Mouse (Mus musculus) gastrocnemius, postnatal 25 days (tissue): ENCODE data around the gene Efna3. TPM values are rescaled to one million over a fixed set of nuclear protein-coding genes. Genes with fewer than 3 reads are reported as not detected.

ENCODE experiments used
- DNase-seq: peaks from one replicate; pipeline ENCODE4 v3.0.0; 2022
- total RNA-seq, 2 experiments: library from RNA; stranded (reverse); gene quantifications; 1 replicate in 1 of 2; 2 replicates in 1 of 2; pipeline ENCODE4 v1.2.3; 2021

Efna3 gene
- total RNA-seq, 2 experiments from 2014 or later, result not detected

DNA sequence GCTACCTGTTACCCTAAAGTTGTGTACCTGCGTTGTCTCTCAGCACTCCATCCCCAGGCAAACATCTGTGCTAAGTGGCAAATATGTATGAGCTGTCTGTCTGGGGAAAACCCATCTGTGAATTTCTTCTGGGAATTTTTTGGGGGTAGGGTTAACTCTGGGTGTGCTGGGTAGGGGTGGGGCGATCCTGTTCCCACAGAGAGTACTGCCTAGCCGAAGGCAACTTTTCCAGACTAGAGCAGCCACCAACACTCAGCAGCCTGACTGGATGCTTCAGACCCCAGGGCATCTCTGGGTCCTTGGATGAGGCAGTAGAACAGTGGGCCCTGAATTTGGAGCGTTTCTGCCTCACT is 40.5 kb downstream of the Efna3 start:
- no peak for DNase-seq

- peak; percentile 71 for DNase-seq
These were observed 41.0 kb downstream of the Efna3 start for GRCm38 (mm10) chr3:89281579-89282290.

- DNase-seq, result peak; percentile 58
These were observed 41.9 kb downstream of the Efna3 start, which contains the start of gene Efna1 for GRCm38 (mm10) chr3:89280606-89281511. TSS of gene Efna1 (minus strand) at chr3:89281142.

GRCm38 (mm10) chr3:89280050-89280605 is 42.6 kb downstream of the Efna3 start:
- no peak for DNase-seq

- DNase-seq, result peak; percentile 88
These were observed 43.4 kb downstream of the Efna3 start for GRCm38 (mm10) chr3:89279153-89279890.

GRCm38 (mm10) chr3:89278643-89279042 is 44.1 kb downstream of the Efna3 start:
- no peak for DNase-seq

GRCm38 (mm10) chr3:89278107-89278506 is 44.7 kb downstream of the Efna3 start:
- DNase-seq, result peak; percentile 65

- peak; percentile 74 for DNase-seq
These were observed 45.3 kb downstream of the Efna3 start for GRCm38 (mm10) chr3:89277281-89278021.

DNA sequence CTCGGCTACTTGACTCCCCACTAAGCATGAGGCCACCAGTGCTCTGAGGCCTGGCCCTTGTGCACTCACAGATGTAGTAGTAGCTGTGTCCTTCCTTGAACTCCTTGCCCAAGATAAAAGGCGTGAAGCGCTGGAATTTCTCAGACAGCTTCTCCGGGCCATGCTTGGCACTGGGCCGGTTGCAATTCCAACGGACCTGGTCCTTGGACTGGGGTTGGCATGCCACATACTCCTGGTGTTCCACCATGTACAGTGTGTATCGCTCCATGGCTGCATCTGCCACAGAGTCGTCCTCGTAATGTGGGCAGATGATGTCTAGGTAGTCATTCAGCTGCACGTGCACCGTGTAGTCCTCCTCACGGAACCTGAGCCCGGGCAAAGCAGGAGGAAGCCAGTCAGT is 46.7 kb downstream of the Efna3 start:
- no peak for DNase-seq

GRCm38 (mm10) chr3:89271760-89272159 is 51.0 kb downstream of the Efna3 start:
- no peak for DNase-seq

DNA sequence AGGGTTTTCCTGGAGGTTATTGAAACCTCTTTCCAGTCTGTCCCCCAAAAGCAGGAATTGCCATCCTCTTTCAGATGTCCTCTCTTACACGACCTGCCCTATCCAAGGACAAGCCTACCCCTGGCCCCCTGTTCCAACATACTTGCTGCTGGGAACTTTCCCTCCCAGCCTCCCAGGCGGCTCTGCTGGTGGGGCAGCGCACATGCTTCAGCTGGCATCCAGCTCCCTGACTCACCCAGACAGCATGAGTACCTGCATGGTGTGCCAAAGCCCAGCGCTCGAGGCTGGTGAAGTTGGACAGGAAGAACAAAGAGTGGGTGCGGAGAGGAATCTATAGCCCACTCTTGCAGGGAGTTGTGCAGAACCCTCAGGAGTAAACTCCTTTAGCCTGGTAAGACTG is 51.9 kb downstream of the Efna3 start:
- peak; percentile 39 for DNase-seq

DNA sequence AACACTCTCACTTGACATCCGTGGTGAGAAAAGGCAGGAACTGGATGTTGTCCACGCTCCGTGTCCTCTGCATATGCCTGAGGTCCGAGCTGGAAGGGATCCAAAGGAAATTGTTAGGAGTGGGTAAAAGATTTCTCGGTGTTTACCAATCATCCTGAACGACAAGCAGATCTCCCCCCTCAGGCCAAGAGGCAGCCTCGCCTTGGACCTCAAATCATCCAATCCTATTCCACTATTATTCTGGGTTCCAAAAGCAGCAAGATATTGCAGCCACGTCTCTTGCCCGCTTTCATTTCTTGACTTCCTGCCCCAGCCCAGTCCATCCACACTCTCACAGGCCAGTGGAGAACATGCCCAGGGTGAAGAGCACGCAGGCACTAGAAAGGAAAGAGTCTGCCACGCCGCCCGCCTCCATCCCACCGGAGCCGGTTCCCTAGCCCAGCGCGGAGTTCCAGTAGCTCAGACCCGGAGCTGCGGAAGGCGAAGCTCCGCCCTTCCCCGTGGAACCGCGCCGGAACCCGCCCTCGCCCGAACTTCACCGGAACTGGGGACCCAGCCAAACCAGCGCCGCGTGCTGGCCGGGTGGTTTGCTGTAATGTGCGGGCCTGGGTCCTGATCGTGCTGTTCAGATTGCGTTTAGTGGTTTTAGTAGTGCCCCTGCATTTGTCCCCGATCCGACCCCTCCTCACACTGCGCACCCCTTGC is 52.6 kb downstream of the Efna3 start, which contains the start of gene Slc50a1:
Slc50a1 (minus strand) TSS at position 520 of the 705 bp plus-strand sequence.
- DNase-seq, result peak; percentile 86

- DNase-seq, result no peak
These were observed 53.8 kb downstream of the Efna3 start for GRCm38 (mm10) chr3:89268916-89269315.

DNA sequence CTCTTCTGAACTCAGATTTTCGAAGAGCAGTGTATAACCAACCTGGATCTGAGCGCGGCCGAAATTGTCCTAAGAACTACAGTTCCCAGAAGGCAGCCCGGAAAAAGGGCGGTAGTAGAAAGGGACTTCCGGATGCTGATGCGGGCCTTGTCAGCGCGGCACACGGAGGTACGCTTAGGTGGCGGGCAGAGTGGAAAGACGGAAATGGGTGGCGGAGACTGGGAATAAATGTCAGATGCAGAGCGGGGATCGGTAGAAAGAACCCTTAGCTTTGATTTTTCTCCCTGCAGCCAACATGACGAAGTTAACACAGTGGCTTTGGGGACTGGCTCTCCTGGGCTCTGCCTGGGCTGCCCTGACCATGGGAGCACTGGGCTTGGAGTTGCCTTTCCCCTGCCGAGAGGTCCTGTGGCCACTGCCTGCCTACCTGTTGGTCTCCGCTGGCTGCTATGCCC is 56.3 kb downstream of the Efna3 start:
- peak; percentile 58 for DNase-seq

Other genes starting within 250 kb of the Efna3 start
- 10 to 100 TPM; 17.7 to 19.6 TPM for gene Rusc1, start 229.7 kb downstream of the Efna3 start, total RNA-seq
- not detected for gene Gm43738, start 221.9 kb downstream of the Efna3 start, total RNA-seq
- gene Fdps, start 221.0 kb downstream of the Efna3 start, total RNA-seq, result 10 to 100 TPM; 26.0 to 27.8 TPM
- gene Pklr, start 186.8 kb downstream of the Efna3 start, total RNA-seq, result not detected
- gene Hcn3, start 162.8 kb downstream of the Efna3 start, total RNA-seq, result under 1 TPM in 1 of 2 experiments, not detected in 1; 0.43 TPM
- 10 to 100 TPM; 16.0 to 16.3 TPM for gene Clk2, start 158.2 kb downstream of the Efna3 start, total RNA-seq
- gene Scamp3, start 145.5 kb downstream of the Efna3 start, total RNA-seq, result 10 to 100 TPM; 33.2 to 38.2 TPM
- 10 to 100 TPM; 13.4 to 16.4 TPM for gene Fam189b, start 139.8 kb downstream of the Efna3 start, total RNA-seq
- gene Gba, start 120.0 kb downstream of the Efna3 start, total RNA-seq, result 10 to 100 TPM; 14.6 to 23.6 TPM
- 10 to 100 TPM; 11.0 to 11.8 TPM for gene Thbs3, start 107.8 kb downstream of the Efna3 start, total RNA-seq
- gene Mtx1, start 95.9 kb downstream of the Efna3 start, total RNA-seq, result 10 to 100 TPM; 42.2 to 47.6 TPM
- under 1 TPM; 0.38 to 0.51 TPM for gene Muc1, start 93.9 kb downstream of the Efna3 start, total RNA-seq
- 10 to 100 TPM; 66.6 to 78.8 TPM for gene Krtcap2, start 77.0 kb downstream of the Efna3 start, total RNA-seq
- gene Trim46, start 76.7 kb downstream of the Efna3 start, total RNA-seq, result under 1 TPM; 0.28 to 0.38 TPM
- 10 to 100 TPM; 24.7 to 28.8 TPM for gene Dpm3, start 63.6 kb downstream of the Efna3 start, total RNA-seq
- gene Slc50a1, start 52.4 kb downstream of the Efna3 start, total RNA-seq, result 10 to 100 TPM in 1 of 2 experiments, 1 to 10 TPM in 1; 8.2 to 11.4 TPM
- gene Efna1, start 41.8 kb downstream of the Efna3 start, total RNA-seq, result 10 to 100 TPM; 10.2 to 12.8 TPM
- gene Efna4, start 15.1 kb upstream of the Efna3 start, total RNA-seq, result under 1 TPM in 1 of 2 experiments, not detected in 1; 0.38 TPM
- gene Adam15, start 27.0 kb upstream of the Efna3 start, total RNA-seq, result 10 to 100 TPM; 21.9 to 24.6 TPM
- not detected for gene Dcst2, start 39.0 kb upstream of the Efna3 start, total RNA-seq
- gene Dcst1, start 42.3 kb upstream of the Efna3 start, total RNA-seq, result not detected
- gene Zbtb7b, start 71.8 kb upstream of the Efna3 start, total RNA-seq, result 10 to 100 TPM; 23.0 to 23.7 TPM
- 1 to 10 TPM in 1 of 2 experiments, not detected in 1; 1.2 TPM for gene Lenep, start 79.8 kb upstream of the Efna3 start, total RNA-seq
- 10 to 100 TPM; 43.3 to 44.5 TPM for gene Flad1, start 88.9 kb upstream of the Efna3 start, total RNA-seq
- 1 to 10 TPM; 3.1 to 3.4 TPM for gene Cks1b, start 95.4 kb upstream of the Efna3 start, total RNA-seq
- gene Shc1, start 95.5 kb upstream of the Efna3 start, total RNA-seq, result 10 to 100 TPM; 21.1 to 23.8 TPM
- 10 to 100 TPM in 1 of 2 experiments, 1 to 10 TPM in 1; 9.2 to 11.1 TPM for gene Pygo2, start 107.2 kb upstream of the Efna3 start, total RNA-seq
- 100 to 1,000 TPM; 179 to 196 TPM for gene Pbxip1, start 113.7 kb upstream of the Efna3 start, total RNA-seq
- gene Pmvk, start 131.6 kb upstream of the Efna3 start, total RNA-seq, result 1 to 10 TPM; 5.3 to 7.4 TPM
- 1 to 10 TPM; 2.5 to 5.8 TPM for gene Kcnn3, start 197.2 kb upstream of the Efna3 start, total RNA-seq